Mouse (Mus musculus) hindbrain, embryonic 16.5 days (tissue): Measurements from ENCODE around the gene Lcmt1. TPM values are rescaled to one million over a fixed set of nuclear protein-coding genes. Genes with fewer than 3 reads are reported as not detected.

ENCODE experiments used
- ATAC-seq: fragments of 200-750 bp; cut with Nextera tagmentation; 2 replicates; pipeline ENCODE4 v1.8.0; 2017; ENCODE audit warnings: moderate TSS enrichment, moderate library complexity
- H3K27ac ChIP-seq: fragments of 300-500 bp; sonication (generic); 2 replicates; pipeline ENCODE4 v1.5.1; 2014; ENCODE audit warnings: low read depth, mild to moderate bottlenecking, control low read depth, low read length, moderate library complexity
- H3K27me3 ChIP-seq: fragments of 300-500 bp; sonication (generic); replicated peaks from 2 replicates; pipeline ENCODE4 v1.6.1; 2014; ENCODE audit warnings: low read length; ENCODE audit not compliant: control insufficient read depth, insufficient read depth
- H3K36me3 ChIP-seq: fragments of 300-500 bp; sonication (generic); 2 replicates; pipeline ENCODE4 v1.6.1; 2014; ENCODE audit warnings: mild to moderate bottlenecking, low read length, moderate library complexity, mixed read lengths; ENCODE audit not compliant: control insufficient read depth, insufficient read depth
- H3K4me1 ChIP-seq: fragments of 300-500 bp; sonication (generic); 2 replicates; pipeline ENCODE4 v1.6.1; 2014; ENCODE audit warnings: low read depth, low read length; ENCODE audit not compliant: control insufficient read depth, insufficient read depth
- H3K4me2 ChIP-seq: fragments of 300-500 bp; sonication (generic); 2 replicates; pipeline ENCODE4 v1.6.1; 2014; ENCODE audit warnings: mild to moderate bottlenecking, low read length, control low read depth, moderate library complexity
- H3K4me3 ChIP-seq: fragments of 300-500 bp; sonication (generic); 2 replicates; pipeline ENCODE4 v1.5.1; 2014; ENCODE audit warnings: mild to moderate bottlenecking, low read length, control low read depth, moderate library complexity
- H3K9ac ChIP-seq: fragments of 300-500 bp; sonication (generic); 2 replicates; pipeline ENCODE4 v1.6.1; 2014; ENCODE audit warnings: low read depth, mild to moderate bottlenecking, control low read depth, low read length, moderate library complexity
- H3K9me3 ChIP-seq: fragments of 300-500 bp; sonication (generic); 2 replicates; pipeline ENCODE4 v1.6.1; 2014; ENCODE audit warnings: mild to moderate bottlenecking, low read length, moderate library complexity; ENCODE audit not compliant: control insufficient read depth
- whole genome bisulfite sequencing: fragments of 180-500 bp; shearing (Covaris S2); extraction: QIAGEN DNeasy Blood & Tissue Kit; methylation state at CpG from one replicate; pipeline ENCODE4 v1.1.7; 2014; 5-methylcytosine and 5-hydroxymethylcytosine counted together
- polyA plus RNA-seq: library from polyadenylated mRNA; unstranded; fragments of >200 nt; fragmentation: Nextera tagmentation; extraction: Ambion mirVana; gene quantifications from 2 replicates; pipeline ENCODE4 v1.2.1, GENCODE M21; 2015

Gene Lcmt1
- polyA plus RNA-seq, 1 experiment from 2014 or later = 112 TPM

DNA sequence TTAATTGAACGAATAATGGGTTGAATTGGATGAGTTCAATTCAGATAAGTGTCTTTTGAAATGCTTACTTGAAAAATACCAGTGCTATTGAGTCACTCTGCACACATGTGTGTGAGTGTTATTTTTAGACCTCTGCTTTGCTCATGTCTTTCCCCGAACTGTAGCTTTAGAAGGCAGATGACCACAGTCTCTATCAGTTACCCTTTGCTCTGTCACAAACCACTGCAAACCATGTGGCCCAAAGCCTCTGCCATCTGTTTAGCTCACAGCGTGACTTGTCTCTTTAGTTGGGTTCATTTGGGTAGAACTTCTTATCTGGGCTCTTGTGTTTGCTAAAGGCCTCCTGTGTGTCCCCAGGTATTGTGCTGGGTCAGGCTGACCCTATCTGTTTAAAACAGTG lies 36.0 kb downstream of the Lcmt1 start:
- Histone ChIP-seq H3K4me2 (no peak overlapping the region), H3K9me3 (no peaks in the 10 kb centered on the region), H3K36me3 (0 out of 2 replicates have a peak, but pooled peaks cover 8% of the 10 kb centered on the region), H3K27me3 (no peaks in the 10 kb centered on the region), H3K27ac (no peak overlapping the region), H3K9ac (no peak overlapping the region), H3K4me3 (no peak overlapping the region), H3K4me1 (no peaks in the 10 kb centered on the region)
- no peak for ATAC-seq
- WGBS = 92% methylated on average over 3 of the region's 3 CpGs

DNA sequence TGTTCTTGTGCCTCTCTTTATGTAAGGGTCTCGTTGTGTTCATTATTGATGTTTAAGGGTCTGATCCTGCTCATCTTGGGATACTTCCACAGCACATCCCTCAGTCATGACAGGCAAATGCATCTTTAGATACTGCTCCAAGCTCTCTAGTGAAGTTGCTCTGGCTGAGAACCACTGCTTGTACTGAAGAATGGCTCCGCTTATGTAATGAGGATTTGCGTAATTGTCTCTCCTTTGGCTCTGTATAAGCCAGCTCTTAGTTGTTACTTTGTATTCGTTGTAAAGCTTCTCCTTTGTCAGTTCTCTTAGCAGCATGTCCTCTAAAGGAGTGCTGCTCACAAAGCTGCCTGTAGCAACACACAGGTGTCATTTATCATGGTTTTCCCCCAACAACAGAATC lies 37.4 kb downstream of the Lcmt1 start:
- peaks cover 15% of the 10 kb centered on the region; the same call in 1 of the 2 replicates for H3K36me3 ChIP-seq
- ATAC-seq = no peak

DNA sequence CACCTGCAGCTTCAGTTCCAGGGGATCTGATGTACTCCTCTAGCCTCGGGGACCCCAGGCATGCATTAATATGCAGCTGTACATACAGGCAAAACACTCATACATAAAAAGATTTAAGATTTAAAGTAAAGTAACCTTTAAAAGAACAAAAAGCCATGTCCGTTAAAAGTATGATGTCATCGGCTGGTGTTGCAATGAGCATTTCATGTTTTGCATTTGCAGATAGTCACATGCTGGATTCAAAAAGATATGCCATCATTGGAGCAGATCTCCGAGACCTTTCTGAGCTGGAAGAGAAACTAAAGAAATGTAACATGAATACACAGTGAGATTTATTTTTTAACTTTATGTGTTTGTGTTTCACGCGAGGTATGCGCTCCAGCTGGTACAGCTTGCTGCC lies 40.9 kb downstream of the Lcmt1 start:
- Histone ChIP-seq H3K4me2 (no peak overlapping the region), H3K27me3 (no peaks in the 10 kb centered on the region), H3K36me3 (peaks cover 6% of the 10 kb centered on the region; the same call in 1 of the 2 replicates), H3K4me1 (no peaks in the 10 kb centered on the region), H3K27ac (no peak overlapping the region), H3K4me3 (no peak overlapping the region), H3K9ac (no peak overlapping the region), H3K9me3 (no peaks in the 10 kb centered on the region)
- no peak for ATAC-seq
- WGBS = 95% methylated on average over 7 of the region's 7 CpGs

More for the DNA sequence above, 37.4 kb downstream of the Lcmt1 start:
- no peaks in the 10 kb centered on the region for H3K9me3 ChIP-seq
- no peaks in the 10 kb centered on the region for H3K4me1 ChIP-seq
- no peak overlapping the region for H3K27ac ChIP-seq
- no peak overlapping the region for H3K4me2 ChIP-seq
- H3K9ac ChIP-seq = no peak overlapping the region
- no peak overlapping the region for H3K4me3 ChIP-seq
- WGBS = 85% methylated on average over 4 of the region's 4 CpGs
- H3K27me3 ChIP-seq = no peaks in the 10 kb centered on the region

DNA sequence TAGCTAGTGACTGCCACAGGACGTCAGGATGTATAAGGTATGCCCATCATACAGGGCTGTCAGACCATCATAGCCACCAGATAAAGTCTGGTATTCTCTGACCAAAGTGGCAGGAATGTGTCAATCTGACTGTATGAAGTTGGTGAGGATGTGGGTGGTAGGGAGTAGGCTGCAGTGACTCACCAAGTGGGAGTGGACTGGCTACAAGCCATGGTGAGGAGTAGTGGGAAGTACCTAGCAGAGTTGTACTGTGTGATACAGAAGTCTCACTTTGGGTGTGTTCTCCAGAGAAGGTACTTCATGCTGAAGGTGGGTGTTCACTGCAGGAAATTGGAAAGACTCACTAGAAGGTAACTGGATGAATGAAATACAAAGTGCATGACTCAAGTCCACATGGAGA lies 41.5 kb downstream of the Lcmt1 start:
- Histone ChIP-seq H3K27ac (no peak overlapping the region), H3K4me1 (no peaks in the 10 kb centered on the region), H3K36me3 (peaks cover 6% of the 10 kb centered on the region; the same call in 1 of the 2 replicates), H3K4me3 (no peak overlapping the region), H3K27me3 (no peaks in the 10 kb centered on the region), H3K9ac (no peak overlapping the region), H3K9me3 (no peaks in the 10 kb centered on the region), H3K4me2 (no peak overlapping the region)
- 96% methylated on average over 1 of the region's 1 CpGs for WGBS
- no peak for ATAC-seq

DNA sequence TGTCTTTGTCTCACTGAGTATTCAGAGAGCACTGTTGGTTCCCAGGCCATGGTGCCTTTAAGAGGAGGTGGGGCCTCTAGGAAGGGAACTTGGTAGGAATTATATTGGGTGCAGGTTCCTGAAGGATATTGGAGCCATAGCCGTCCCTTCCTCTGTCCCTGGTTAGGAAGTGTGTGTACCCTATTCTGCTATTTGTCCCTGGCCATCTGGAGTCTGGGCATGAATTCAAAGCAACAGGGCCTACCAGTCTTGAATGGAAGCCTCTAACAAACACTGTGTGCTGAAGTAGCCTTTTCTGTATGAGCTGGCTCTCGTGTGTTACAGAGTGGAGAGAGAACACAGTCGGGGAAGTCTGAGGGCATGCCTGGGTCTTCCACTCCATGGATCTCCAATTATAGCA lies 42.6 kb downstream of the Lcmt1 start:
- Histone ChIP-seq H3K4me1 (no peaks in the 10 kb centered on the region), H3K27ac (no peak overlapping the region), H3K4me2 (no peak overlapping the region), H3K9ac (no peak overlapping the region), H3K36me3 (peaks cover 6% of the 10 kb centered on the region; the same call in 1 of the 2 replicates), H3K4me3 (no peak overlapping the region), H3K27me3 (no peaks in the 10 kb centered on the region), H3K9me3 (no peaks in the 10 kb centered on the region)
- 75% methylated on average over 3 of the region's 3 CpGs for WGBS
- ATAC-seq = no peak

DNA sequence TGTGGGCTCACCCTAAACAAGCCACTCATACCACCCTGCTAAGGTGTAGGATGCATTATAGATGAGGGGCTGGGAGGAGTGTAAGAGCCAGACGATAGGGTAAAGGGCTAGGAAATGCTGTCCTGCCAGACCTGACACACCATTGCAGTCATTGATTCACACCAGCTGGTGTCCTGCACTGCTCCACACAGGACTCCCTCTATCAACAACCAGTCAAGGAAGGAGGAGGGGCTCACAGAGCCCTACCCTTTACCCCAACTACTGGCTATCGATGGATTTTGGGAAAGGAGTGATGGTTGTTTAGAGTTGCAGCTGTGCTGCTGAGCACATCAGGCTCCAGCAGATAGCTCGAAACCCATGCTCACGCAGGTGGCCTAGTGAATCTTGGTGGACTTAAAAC lies 47.2 kb downstream of the Lcmt1 start:
- no peak overlapping the region for H3K9ac ChIP-seq
- peaks cover 14% of the 10 kb centered on the region for H3K36me3 ChIP-seq
- H3K4me3 ChIP-seq = no peak overlapping the region
- no peak overlapping the region for H3K27ac ChIP-seq
- no peaks in the 10 kb centered on the region for H3K9me3 ChIP-seq
- no peak for ATAC-seq
- H3K4me1 ChIP-seq = no peaks in the 10 kb centered on the region
- H3K27me3 ChIP-seq = no peaks in the 10 kb centered on the region
- no peak overlapping the region for H3K4me2 ChIP-seq
- WGBS = 86% methylated on average over 4 of the region's 4 CpGs

DNA sequence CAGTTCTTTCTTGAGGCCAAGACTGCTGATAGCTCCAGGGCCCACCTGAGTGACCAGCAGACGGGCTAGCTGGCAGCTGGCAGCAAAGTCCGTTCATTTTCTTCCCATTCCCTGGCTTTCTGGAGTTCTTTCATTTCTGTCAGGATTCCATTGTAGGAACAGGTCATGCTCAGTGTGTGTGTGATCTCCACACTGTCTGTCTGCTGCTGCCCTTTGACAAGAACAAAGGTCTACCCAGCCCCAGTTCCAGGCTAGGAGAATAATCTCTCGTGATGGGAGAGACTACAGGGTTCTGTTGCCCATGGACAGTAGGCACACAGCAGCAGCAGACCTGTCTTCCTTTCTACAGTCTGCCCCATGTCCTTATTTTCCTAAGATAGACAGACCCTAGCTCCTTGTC lies 48.1 kb downstream of the Lcmt1 start:
- Histone ChIP-seq H3K9ac (no peak overlapping the region), H3K36me3 (peaks cover 20% of the 10 kb centered on the region), H3K27me3 (no peaks in the 10 kb centered on the region), H3K27ac (no peak overlapping the region), H3K9me3 (no peaks in the 10 kb centered on the region), H3K4me2 (no peak overlapping the region), H3K4me3 (no peak overlapping the region), H3K4me1 (no peaks in the 10 kb centered on the region)
- WGBS = 83% methylated on average over 3 of the region's 3 CpGs
- no peak for ATAC-seq

DNA sequence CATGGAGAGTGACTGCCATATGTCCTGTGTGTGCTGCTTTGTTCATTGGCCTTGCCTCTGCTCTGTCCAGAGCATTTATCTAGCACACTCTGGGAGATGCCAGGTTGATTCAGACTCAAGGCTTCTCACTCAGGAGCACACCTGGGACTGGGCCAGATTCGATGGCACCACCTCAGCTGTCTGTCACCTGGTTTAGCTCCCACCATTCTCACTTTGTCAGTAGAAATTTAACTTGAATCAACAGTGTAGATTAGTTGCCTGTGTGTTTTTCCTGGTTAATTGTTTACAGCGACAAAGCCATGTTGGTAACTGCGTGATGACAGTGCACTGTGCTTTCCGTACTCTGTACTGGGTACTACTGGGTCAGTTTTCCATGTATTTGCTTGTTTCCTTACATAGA lies 50.4 kb downstream of the Lcmt1 start:
- H3K36me3 ChIP-seq = peaks cover 33% of the 10 kb centered on the region
- no peak overlapping the region for H3K4me3 ChIP-seq
- H3K27me3 ChIP-seq = no peaks in the 10 kb centered on the region
- no peaks in the 10 kb centered on the region for H3K9me3 ChIP-seq
- no peak overlapping the region for H3K27ac ChIP-seq
- 94% methylated on average over 4 of the region's 4 CpGs for WGBS
- no peaks in the 10 kb centered on the region for H3K4me1 ChIP-seq
- no peak overlapping the region for H3K9ac ChIP-seq
- no peak overlapping the region for H3K4me2 ChIP-seq
- no peak for ATAC-seq

DNA sequence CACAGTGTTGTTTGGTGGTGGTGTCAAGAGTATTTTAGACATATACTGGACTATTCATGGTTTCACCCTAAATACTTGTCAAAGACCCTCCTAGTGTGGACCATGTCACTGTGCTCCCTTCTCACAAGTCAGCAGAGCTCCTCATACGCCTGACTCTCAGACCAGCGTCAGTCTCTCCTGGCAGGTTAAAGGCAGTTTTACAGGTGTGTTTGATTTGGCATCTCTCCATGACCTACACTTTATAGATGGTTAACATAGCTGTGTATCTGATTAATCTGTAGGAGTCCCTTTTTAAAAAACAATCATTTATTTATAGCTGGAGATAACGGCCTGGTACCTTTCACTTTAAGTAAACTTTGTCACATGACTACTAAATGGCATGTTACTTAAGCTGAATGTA lies 52.4 kb downstream of the Lcmt1 start:
- no peak overlapping the region for H3K4me3 ChIP-seq
- H3K9me3 ChIP-seq = no peaks in the 10 kb centered on the region
- ATAC-seq = no peak
- peaks cover 33% of the 10 kb centered on the region for H3K36me3 ChIP-seq
- 94% methylated on average over 3 of the region's 3 CpGs for WGBS
- no peaks in the 10 kb centered on the region for H3K27me3 ChIP-seq
- no peaks in the 10 kb centered on the region for H3K4me1 ChIP-seq
- no peak overlapping the region for H3K4me2 ChIP-seq
- no peak overlapping the region for H3K27ac ChIP-seq
- no peak overlapping the region for H3K9ac ChIP-seq

DNA sequence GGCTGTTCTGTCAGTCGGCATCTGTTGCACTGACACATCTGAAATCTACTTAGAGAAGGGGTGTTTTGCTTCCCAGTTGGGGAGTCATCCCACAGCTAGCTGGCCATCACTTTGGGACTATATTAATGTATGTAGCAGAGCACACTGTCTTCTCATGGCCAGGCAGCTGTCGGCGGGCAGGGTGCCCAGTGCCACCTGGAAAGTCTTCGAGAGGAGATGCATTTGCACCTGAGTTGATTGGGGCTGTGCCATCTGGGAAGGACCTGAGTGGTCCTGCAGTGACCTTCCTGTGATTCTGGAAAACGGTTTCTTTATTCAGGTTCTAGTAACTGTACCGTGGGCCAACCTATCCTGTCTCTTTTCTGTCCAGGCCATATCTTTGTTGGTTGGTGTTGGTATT lies 54.7 kb downstream of the Lcmt1 start:
- peaks cover 32% of the 10 kb centered on the region for H3K36me3 ChIP-seq
- no peak overlapping the region for H3K9ac ChIP-seq
- H3K4me2 ChIP-seq = no peak overlapping the region
- WGBS = 92% methylated on average over 6 of the region's 6 CpGs
- no peak overlapping the region for H3K4me3 ChIP-seq
- H3K9me3 ChIP-seq = no peaks in the 10 kb centered on the region
- ATAC-seq = no peak
- H3K27ac ChIP-seq = no peak overlapping the region
- H3K27me3 ChIP-seq = no peaks in the 10 kb centered on the region
- H3K4me1 ChIP-seq = no peaks in the 10 kb centered on the region
